8 mouse cellular contexts compared by ENCODE assay signal in the genomic region with DNA sequence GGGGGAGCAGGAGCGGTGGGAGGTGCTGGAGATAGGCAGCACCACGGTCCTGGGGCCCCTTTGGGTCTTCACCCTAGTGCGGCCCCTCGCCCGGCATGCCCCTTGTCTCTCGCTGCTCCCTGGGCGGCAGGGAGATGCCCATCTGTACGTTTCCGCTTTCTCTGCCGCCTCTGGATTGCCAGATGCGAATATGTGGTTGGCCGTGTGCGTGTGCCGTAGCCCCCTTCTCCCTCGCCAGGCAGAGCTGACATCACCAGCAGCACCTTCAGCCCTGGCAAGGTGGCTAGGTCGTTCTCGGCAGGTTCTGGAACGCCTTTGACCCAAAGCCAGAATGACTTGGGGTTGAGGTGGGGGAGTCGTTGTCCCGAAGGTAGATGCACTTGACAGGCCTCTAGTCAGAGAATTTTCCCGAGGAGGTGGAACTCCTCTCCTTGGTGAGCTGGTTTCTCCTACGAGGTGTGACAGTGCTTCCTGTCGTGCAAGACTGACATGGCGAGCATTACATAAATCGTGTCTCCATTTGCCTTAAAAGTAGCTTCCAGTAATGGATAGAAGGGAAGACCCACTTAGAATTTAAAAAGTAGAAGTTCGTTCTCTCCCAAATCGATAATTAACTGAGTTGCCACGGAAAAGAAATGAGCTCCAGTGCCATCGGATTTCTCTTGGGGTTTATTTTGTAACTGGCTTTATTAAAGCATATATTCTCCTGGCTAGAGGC. TPM values are rescaled to one million over a fixed set of nuclear protein-coding genes. Genes with fewer than 3 reads are reported as not detected.
DNase-seq lines count a peak whose midpoint lies in the region; ATAC-seq and TF ChIP-seq lines count a peak whose summit lies in the region.

No protein-coding gene starts in this region.

- 3% methylated on average over 28 of the region's 29 CpGs for WGBS in heart, adult 2 months
- 2% methylated on average over 29 of the region's 29 CpGs for WGBS in thymus, adult 2 months
- WGBS in intestine, postnatal 0 days = 3% methylated on average over 28 of the region's 29 CpGs

- TF ChIP-seq EP300 in heart, adult 2 months (IDR thresholded peaks at IDR 0.05; ENCODE audit: insufficient read depth, low read depth, low read length) = no peak

- no peaks in the 10 kb centered on the region for H3K9me3 ChIP-seq in erythroblast, embryonic 14.5 days (ENCODE audit: control insufficient read depth, low read length)
- H3K9me3 ChIP-seq in intestine, postnatal 0 days (ENCODE audit: control insufficient read depth) = no peaks in the 10 kb centered on the region

- H3K27ac ChIP-seq in heart, adult 2 months = peak overlapping the region; percentile 96
- H3K27ac ChIP-seq in thymus, adult 2 months (ENCODE audit: control insufficient read depth, insufficient read depth, low read length) = peak overlapping the region; percentile 5; the same call in 1 of the 2 replicates
- H3K27ac ChIP-seq in intestine, postnatal 0 days (ENCODE audit: low read depth, low read length) = peak overlapping the region; percentile 94

- H3K4me2 ChIP-seq in intestine, postnatal 0 days (replicated peaks; ENCODE audit: low read depth) = peak overlapping the region; percentile 97

- peak overlapping the region; percentile 90 for H3K9ac ChIP-seq in heart, adult 2 months (ENCODE audit: low read depth, low read length)
- peak overlapping the region; percentile 92 for H3K9ac ChIP-seq in intestine, postnatal 0 days (ENCODE audit: low read depth, low read length)

- H3K36me3 ChIP-seq in heart, adult 2 months (ENCODE audit: control insufficient read depth, insufficient read depth, low read length) = peaks cover 33% of the 10 kb centered on the region
- peaks cover 33% of the 10 kb centered on the region for H3K36me3 ChIP-seq in thymus, adult 2 months (ENCODE audit: control insufficient read depth, insufficient read depth, low read length)
- peaks cover 37% of the 10 kb centered on the region for H3K36me3 ChIP-seq in erythroblast, embryonic 14.5 days (ENCODE audit: control insufficient read depth)
- H3K36me3 ChIP-seq in intestine, postnatal 0 days (ENCODE audit: control insufficient read depth, insufficient read depth) = peaks cover 32% of the 10 kb centered on the region

- no peak for TF ChIP-seq POLR2A in heart, adult 2 months (IDR thresholded peaks at IDR 0.05; ENCODE audit: insufficient read depth, low read depth, low read length)
- no peak for TF ChIP-seq POLR2A in thymus, adult 2 months (IDR thresholded peaks at IDR 0.05; ENCODE audit: control insufficient read depth, extremely low read depth, insufficient read depth, low read length, poor library complexity)

- H3K4me1 ChIP-seq in heart, adult 2 months (ENCODE audit: control insufficient read depth, insufficient read depth, low read length) = peaks cover 10% of the 10 kb centered on the region
- peaks cover 10% of the 10 kb centered on the region for H3K4me1 ChIP-seq in thymus, adult 2 months (replicated peaks; ENCODE audit: control insufficient read depth, insufficient read depth, low read length)
- H3K4me1 ChIP-seq in erythroblast, embryonic 14.5 days (ENCODE audit: control insufficient read depth) = peaks cover 38% of the 10 kb centered on the region
- H3K4me1 ChIP-seq in intestine, postnatal 0 days (replicated peaks; ENCODE audit: control insufficient read depth, insufficient read depth, low read length) = peaks cover 7% of the 10 kb centered on the region

- no peak; the same call in 1 of the 2 replicates for ATAC-seq in intestine, postnatal 0 days

- TF ChIP-seq CTCF in heart, adult 2 months (IDR thresholded peaks at IDR 0.05) = 0 out of 2 replicates have a peak, but pooled peaks have one; percentile 1
- TF ChIP-seq CTCF in thymus, adult 2 months (IDR thresholded peaks at IDR 0.05; ENCODE audit: borderline replicate concordance, control insufficient read depth, extremely low read depth, insufficient read depth, low read length, poor library complexity) = 0 out of 2 replicates have a peak, but pooled peaks have one; percentile 47
- no peak; the same call in 1 of the 2 replicates for TF ChIP-seq CTCF in intestine, postnatal 0 days (IDR thresholded peaks at IDR 0.05; ENCODE audit: low read depth)

- no peak for DNase-seq in heart, adult 2 months
- DNase-seq in heart, adult 11 months = no peak
- DNase-seq in thymus, adult 2 months = no peak
- no peak for DNase-seq in thymus, postnatal 14 days
- DNase-seq in naive thymus-derived CD4-positive, alpha-beta T cell, adult 2 months (ENCODE audit: low read depth) = peak; percentile 72
- DNase-seq in ovary, postnatal 36 days (ENCODE audit: low spot score) = no peak

- intact Hi-C loops in heart, adult 2 months (cut with DNase I) = loop anchor here (5.0 kb wide), 2 partner anchors 106 to 326 kb away; no protein-coding TSS in a partner anchor

- H3K79me2 ChIP-seq in heart, adult 2 months (replicated peaks; ENCODE audit: control insufficient read depth, insufficient read depth, low read length) = peaks cover 8% of the 10 kb centered on the region

- peak overlapping the region; percentile 94 for H3K4me3 ChIP-seq in heart, adult 2 months
- peak overlapping the region; percentile 93 for H3K4me3 ChIP-seq in thymus, adult 2 months (ENCODE audit: control insufficient read depth, insufficient read depth, low read length)
- peak overlapping the region; percentile 95 for H3K4me3 ChIP-seq in erythroblast, embryonic 14.5 days (replicated peaks)
- peak overlapping the region; percentile 99 for H3K4me3 ChIP-seq in intestine, postnatal 0 days (ENCODE audit: low read depth, low read length)

- no peaks in the 10 kb centered on the region for H3K27me3 ChIP-seq in heart, adult 2 months (ENCODE audit: control insufficient read depth, insufficient read depth, low read length)
- no peaks in the 10 kb centered on the region for H3K27me3 ChIP-seq in thymus, adult 2 months (ENCODE audit: control insufficient read depth, insufficient read depth, low read length)
- 0 out of 2 replicates have a peak, but pooled peaks cover under 1% of the 10 kb centered on the region for H3K27me3 ChIP-seq in erythroblast, embryonic 14.5 days (ENCODE audit: control insufficient read depth)
- H3K27me3 ChIP-seq in intestine, postnatal 0 days (replicated peaks; ENCODE audit: control insufficient read depth, insufficient read depth, low read length) = no peaks in the 10 kb centered on the region

RNA-seq across cellular contexts. Expression of gene Calm1, which starts 1.6 kb away (rescaled TPM):
- total RNA-seq in heart, adult 2 months (2021) = 100 to 1,000 TPM; 224 to 240 TPM
- 99.2 and 105 TPM in 2 replicates for polyA plus RNA-seq in heart, adult 2 months (2012; rRNA removed)
- 511 and 554 TPM in 2 replicates for polyA plus RNA-seq in thymus, adult 2 months (2012; rRNA removed)
- polyA plus RNA-seq in erythroblast, embryonic 14.5 days (2012) = 39.8 and 55.7 TPM in 2 replicates
- 3,331 and 3,461 TPM in 2 replicates for polyA plus RNA-seq in intestine, postnatal 0 days (2015; fragmentation: Nextera tagmentation; extraction: Ambion mirVana)

RNA-seq across cellular contexts. Expression of gene Nrde2, which starts 41.4 kb away (rescaled TPM):
- 10 to 100 TPM in 1 of 2 experiments, 1 to 10 TPM in 1; 7.9 to 11.0 TPM for total RNA-seq in heart, adult 2 months (2021)
- 5.1 and 6.9 TPM in 2 replicates for polyA plus RNA-seq in heart, adult 2 months (2012; rRNA removed)
- 19.0 and 23.0 TPM in 2 replicates for polyA plus RNA-seq in thymus, adult 2 months (2012; rRNA removed)
- 0.22 and 0.30 TPM in 2 replicates for polyA plus RNA-seq in erythroblast, embryonic 14.5 days (2012)
- 7.8 and 8.6 TPM in 2 replicates for polyA plus RNA-seq in intestine, postnatal 0 days (2015; fragmentation: Nextera tagmentation; extraction: Ambion mirVana)

Comparison
In these comparisons a context has a peak if more than half of its experiments do, and no peak if none do; other contexts are left out.
1. H3K27ac ChIP-seq: peak in every context shown above with its lines; median percentile 96 in heart, adult 2 months; 94 in intestine, postnatal 0 days; 5 in thymus, adult 2 months.